1 mouse cellular context compared by ENCODE assay signal in genomic region chr17:56507161-56508068, GRCm38 (mm10).
TF ChIP-seq lines count a peak whose summit lies in the region.

No protein-coding gene starts in this region.

TF ChIP-seq in myocyte, 11 proteins besides CTCF, POLR2A, EP300 and RAD21 (continued from another document):
- TF ChIP-seq SRF (IDR thresholded peaks at IDR 0.05; ENCODE audit: control insufficient read depth, insufficient read length, low read depth) (peak; percentile 36), E2F4 (IDR thresholded peaks at IDR 0.05; ENCODE audit: insufficient read depth) (no peak), USF1 (IDR thresholded peaks at IDR 0.05; ENCODE audit: low read depth) (no peak), REST (IDR thresholded peaks at IDR 0.05; ENCODE audit: insufficient read depth, insufficient read length) (no peak), CEBPB (IDR thresholded peaks at IDR 0.05; ENCODE audit: insufficient read depth, poor library complexity, severe bottlenecking) (no peak), MYOD1 (IDR thresholded peaks at IDR 0.05; ENCODE audit: control insufficient read depth in 1 of 3, insufficient read length in 2 of 3, low read depth in 2 of 3) (peak in 2 of 3 experiments; percentile 78 to 82)
